ENCODE assay signal across 8 mouse cellular contexts in genomic region chr17:65872652-65873051, GRCm38 (mm10). TPM values are rescaled to one million over a fixed set of nuclear protein-coding genes. Genes with fewer than 3 reads are reported as not detected.
DNase-seq lines count a peak whose midpoint lies in the region; ATAC-seq lines count a peak whose summit lies in the region.

No protein-coding gene starts in this region.

- ATAC-seq in heart, embryonic 12.5 days (ENCODE audit: insufficient number of reproducible peaks, low FRiP score), result peak; percentile 27; the same call in 1 of the 2 replicates
- ATAC-seq in granulocyte monocyte progenitor cell, adult 5-6 weeks (replicated peaks; ENCODE audit: poor library complexity, severe bottlenecking), result peak; percentile 74
- peak; percentile 38; the same call in 1 of the 2 replicates for ATAC-seq in midbrain, embryonic 13.5 days

- 49% methylated on average over 6 of the region's 6 CpGs for WGBS in heart, embryonic 12.5 days
- 24% methylated on average over 6 of the region's 6 CpGs for WGBS in midbrain, embryonic 13.5 days

- H3K9ac ChIP-seq in heart, embryonic 12.5 days, result no peak overlapping the region
- H3K9ac ChIP-seq in midbrain, embryonic 13.5 days (replicated peaks), result 0 out of 2 replicates have a peak overlapping the region, but pooled peaks have one; percentile 23

- H3K4me3 ChIP-seq in heart, embryonic 12.5 days, result no peak overlapping the region
- H3K4me3 ChIP-seq in midbrain, embryonic 13.5 days (replicated peaks), result no peak overlapping the region

- peaks cover 14% of the 10 kb centered on the region for H3K4me1 ChIP-seq in heart, embryonic 12.5 days (replicated peaks)
- H3K4me1 ChIP-seq in midbrain, embryonic 13.5 days (replicated peaks), result peaks cover 20% of the 10 kb centered on the region

- no peaks in the 10 kb centered on the region for H3K27me3 ChIP-seq in heart, embryonic 12.5 days (replicated peaks)
- H3K27me3 ChIP-seq in midbrain, embryonic 13.5 days, result no peaks in the 10 kb centered on the region

- no peaks in the 10 kb centered on the region for H3K9me3 ChIP-seq in heart, embryonic 12.5 days (replicated peaks)
- no peaks in the 10 kb centered on the region for H3K9me3 ChIP-seq in midbrain, embryonic 13.5 days

- no peak overlapping the region for H3K27ac ChIP-seq in heart, embryonic 12.5 days (ENCODE audit: poor library complexity, severe bottlenecking)
- H3K27ac ChIP-seq in midbrain, embryonic 13.5 days, result no peak overlapping the region; the same call in 1 of the 2 replicates

- no peak for DNase-seq in heart, postnatal 25 days (ENCODE audit: low spot score)
- peak; percentile 70 for DNase-seq in cerebellum, adult 11-12 months
- DNase-seq in kidney, postnatal 4 days, result peak; percentile 73 to 82
- peak; percentile 86 for DNase-seq in thymus, postnatal 0 days (ENCODE audit: low spot score)
- no peak for DNase-seq in left cerebral cortex, adult 18-20 months (ENCODE audit: low spot score in 2 of 2)

- H3K36me3 ChIP-seq in heart, embryonic 12.5 days, result 0 out of 2 replicates have a peak, but pooled peaks cover 1% of the 10 kb centered on the region
- H3K36me3 ChIP-seq in midbrain, embryonic 13.5 days, result peaks cover under 1% of the 10 kb centered on the region; the same call in 1 of the 2 replicates

- intact Hi-C loops in heart, postnatal 25 days (cut with DNase I), result no loop called here

- H3K4me2 ChIP-seq in heart, embryonic 12.5 days, result no peak overlapping the region
- H3K4me2 ChIP-seq in midbrain, embryonic 13.5 days (replicated peaks), result no peak overlapping the region

RNA-seq across cellular contexts. Expression of gene Ralbp1, which starts 12.9 kb away (rescaled TPM):
- 40.9 and 41.1 TPM in 2 replicates for polyA plus RNA-seq in heart, embryonic 12.5 days (2016; fragmentation: Nextera tagmentation; extraction: Ambion mirVana)
- total RNA-seq in heart, postnatal 25 days (2021), result 10 to 100 TPM; 37.8 to 38.6 TPM
- total RNA-seq in granulocyte monocyte progenitor cell, adult 5-6 weeks (2014; fragmentation: Nextera tagmentation), result 40.5 and 41.4 TPM in 2 replicates
- 71.5 and 76.3 TPM in 2 replicates for total RNA-seq in granulocyte monocyte progenitor cell, adult 5-6 weeks (2017)
- polyA plus RNA-seq in midbrain, embryonic 13.5 days (2015; fragmentation: Nextera tagmentation; extraction: Ambion mirVana), result 49.8 TPM in 2 replicates
- 94.9 and 105 TPM in 2 replicates for polyA plus RNA-seq in thymus, postnatal 0 days (2015; fragmentation: Nextera tagmentation; extraction: Ambion mirVana)
- 10 to 100 TPM; 66.9 to 74.0 TPM for total RNA-seq in left cerebral cortex, adult 18-20 months (2021)

Comparison
In these comparisons a context has a peak if more than half of its experiments do, and no peak if none do; other contexts are left out.
1. DNase-seq: peak in cerebellum, adult 11-12 months (single experiment), kidney, postnatal 4 days (2 of 2) and thymus, postnatal 0 days (single experiment); none in heart, postnatal 25 days (single experiment) and left cerebral cortex, adult 18-20 months (0 of 2).
2. Peak in every context shown above with its lines, with median percentiles within 50 percentile points of each other: ATAC-seq.